Mouse (Mus musculus): ENCODE results near the gene Gal3st2c. TPM values are rescaled to one million over a fixed set of nuclear protein-coding genes. Genes with fewer than 3 reads are reported as not detected.
"Not testable (repeated sequence)": the region's sequence is repeated elsewhere in the genome, so short reads cannot be mapped to it uniquely, and the experiment has no call there.

The Gal3st2c gene
- polyA plus RNA-seq, 1 experiment = 0.23 TPM

DNA sequence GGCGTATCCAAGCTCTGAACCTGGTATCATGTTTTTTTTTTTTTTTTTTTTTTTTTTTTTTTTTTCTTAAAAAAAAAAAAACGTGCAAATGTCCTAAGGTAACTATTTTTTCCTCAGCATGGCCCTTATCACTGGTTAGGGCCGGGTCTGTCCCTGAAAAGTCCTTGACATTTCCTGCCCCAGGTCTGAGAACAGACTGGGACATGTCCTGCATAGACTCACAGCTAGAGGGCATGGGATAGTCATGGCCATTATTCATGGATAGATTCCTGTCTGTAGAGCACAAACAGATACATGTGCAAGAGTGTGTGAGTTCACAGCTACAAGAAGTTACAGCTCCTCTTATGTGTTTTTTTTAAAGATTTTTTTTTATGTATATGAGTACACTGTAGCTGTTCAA, 1.5 kb upstream of the Gal3st2c start:
- H3K27ac ChIP-seq (ENCODE audit: insufficient read depth, low read depth, low read length) = no peak overlapping the region
- TF ChIP-seq POLR2A (IDR thresholded peaks at IDR 0.05; ENCODE audit: low read depth, low read length) (no peak), CTCF (IDR thresholded peaks at IDR 0.05; ENCODE audit: extremely low read depth, insufficient read length, insufficient replicate concordance, low read depth, low read length) (no peak)
- no peaks in the 10 kb centered on the region for H3K27me3 ChIP-seq (ENCODE audit: control insufficient read depth, insufficient read depth, low read length)
- WGBS = 59% methylated on average over 3 of the region's 3 CpGs
- no peaks in the 10 kb centered on the region for H3K36me3 ChIP-seq (ENCODE audit: control insufficient read depth, insufficient read depth, low read length)
- H3K4me1 ChIP-seq (ENCODE audit: control insufficient read depth, insufficient read depth, insufficient read length, low read length) = no peaks in the 10 kb centered on the region
- no peak overlapping the region for H3K4me3 ChIP-seq (ENCODE audit: low read depth, low read length)

DNA sequence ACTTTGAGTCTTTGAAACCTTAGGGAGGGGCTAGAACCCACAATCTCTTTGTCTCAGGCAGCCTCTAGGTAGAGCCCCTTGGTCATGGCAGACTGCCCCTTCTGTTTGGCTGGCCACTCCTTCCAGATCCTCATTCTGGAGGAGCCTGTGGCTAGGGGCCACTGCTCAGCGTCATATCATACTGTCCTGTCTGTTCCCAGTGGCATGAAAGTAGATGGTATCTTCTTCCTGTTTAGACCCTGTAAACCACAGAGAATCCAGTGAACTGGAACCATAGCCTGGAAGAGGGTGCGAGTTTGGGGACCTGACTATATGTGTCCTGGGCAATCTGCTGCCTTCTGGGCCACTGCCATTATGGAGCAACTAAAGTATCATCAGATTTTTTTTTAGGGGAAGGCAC, 759 bp downstream of the Gal3st2c start:
- not testable (repeated sequence) for H3K36me3 ChIP-seq (ENCODE audit: control insufficient read depth, insufficient read depth, low read length); H3K4me1 ChIP-seq (ENCODE audit: control insufficient read depth, insufficient read depth, insufficient read length, low read length); H3K27me3 ChIP-seq (ENCODE audit: control insufficient read depth, insufficient read depth, low read length); H3K27ac ChIP-seq (ENCODE audit: insufficient read depth, low read depth, low read length); H3K4me3 ChIP-seq (ENCODE audit: low read depth, low read length)
- 80% methylated on average over 2 of the region's 2 CpGs for WGBS

DNA sequence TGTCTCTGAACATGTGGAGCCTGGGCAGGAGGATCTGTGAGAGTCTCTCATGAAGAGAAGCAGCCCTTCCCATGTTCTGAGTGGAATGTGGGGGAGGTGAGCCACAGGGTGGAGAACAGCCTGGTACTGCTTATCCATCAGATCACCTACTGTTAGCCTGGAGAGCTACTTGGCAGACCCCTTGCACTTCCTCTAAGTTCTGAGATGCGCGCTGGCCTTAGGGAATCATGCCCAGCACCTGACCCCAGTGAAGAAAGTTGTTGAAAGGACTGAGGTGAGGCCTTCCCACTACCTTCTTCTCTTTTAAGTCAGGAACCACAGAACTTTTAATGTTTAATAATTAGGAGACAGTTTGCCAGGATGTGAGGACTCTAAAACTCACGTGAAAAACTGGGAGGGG, 1.2 kb downstream of the Gal3st2c start:
- H3K4me1 ChIP-seq (ENCODE audit: control insufficient read depth, insufficient read depth, insufficient read length, low read length); H3K27ac ChIP-seq (ENCODE audit: insufficient read depth, low read depth, low read length); H3K27me3 ChIP-seq (ENCODE audit: control insufficient read depth, insufficient read depth, low read length); H3K4me3 ChIP-seq (ENCODE audit: low read depth, low read length); H3K36me3 ChIP-seq (ENCODE audit: control insufficient read depth, insufficient read depth, low read length): not testable (repeated sequence)
- WGBS = 71% methylated on average over 3 of the region's 3 CpGs

DNA sequence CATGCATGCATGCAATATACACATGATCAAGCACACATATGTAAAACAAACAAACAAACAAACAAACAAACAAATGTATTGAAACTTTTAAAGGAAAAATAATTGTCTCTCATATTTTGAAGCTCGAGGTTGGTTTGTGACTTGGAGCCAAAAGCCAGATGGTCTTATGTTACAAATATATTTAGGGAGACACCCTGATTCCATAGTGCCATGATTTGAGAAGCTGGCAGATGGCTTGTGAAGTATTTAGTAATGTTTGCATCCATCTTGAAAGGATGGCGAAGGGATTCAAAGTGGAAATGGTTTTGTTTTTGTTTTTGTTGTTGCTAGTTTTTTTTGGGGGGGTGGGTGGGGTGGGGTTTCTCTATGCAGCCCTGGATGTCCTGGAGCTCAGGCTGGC, 10.7 kb downstream of the Gal3st2c start:
- WGBS = 84% methylated on average over 2 of the region's 2 CpGs
- TF ChIP-seq POLR2A (IDR thresholded peaks at IDR 0.05; ENCODE audit: low read depth, low read length) = no peak
- no peak for TF ChIP-seq CTCF (IDR thresholded peaks at IDR 0.05; ENCODE audit: extremely low read depth, insufficient read length, insufficient replicate concordance, low read depth, low read length)
- H3K4me3 ChIP-seq (ENCODE audit: low read depth, low read length) = no peak overlapping the region
- no peak overlapping the region for H3K27ac ChIP-seq (ENCODE audit: insufficient read depth, low read depth, low read length)
- H3K4me1 ChIP-seq (ENCODE audit: control insufficient read depth, insufficient read depth, insufficient read length, low read length) = peaks cover 2% of the 10 kb centered on the region; the same call in 1 of the 2 replicates
- H3K27me3 ChIP-seq (ENCODE audit: control insufficient read depth, insufficient read depth, low read length) = no peaks in the 10 kb centered on the region
- H3K36me3 ChIP-seq (ENCODE audit: control insufficient read depth, insufficient read depth, low read length) = no peaks in the 10 kb centered on the region

DNA sequence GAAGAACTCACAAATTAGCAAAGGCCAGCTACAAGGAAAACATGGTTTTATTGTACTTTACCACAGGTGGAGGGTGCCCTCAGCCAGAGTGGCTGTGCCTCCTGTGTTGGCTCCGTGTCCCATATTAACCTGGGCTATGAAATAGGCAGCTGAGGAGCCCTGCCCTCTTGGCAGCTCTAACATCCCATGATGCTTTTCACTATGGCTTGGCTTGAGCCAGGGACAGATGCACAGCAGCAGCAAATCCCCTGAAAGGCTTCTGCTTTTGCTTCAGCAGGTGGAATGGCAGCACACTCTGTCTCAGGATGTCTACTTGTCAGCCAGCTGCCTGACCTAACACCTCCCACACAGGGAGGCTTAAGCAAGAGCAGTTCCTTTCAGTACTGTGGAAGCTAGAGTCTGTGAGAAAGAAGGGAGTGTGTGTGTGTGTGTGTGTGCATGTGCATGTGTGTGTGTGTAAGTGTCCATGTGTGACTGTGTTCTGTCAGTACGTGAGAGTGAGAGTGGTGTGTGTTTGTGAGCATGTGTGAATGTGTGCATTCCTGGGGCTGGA, 15.7 kb downstream of the Gal3st2c start:
- WGBS = 33% methylated on average over 2 of the region's 2 CpGs
- H3K36me3 ChIP-seq (ENCODE audit: control insufficient read depth, insufficient read depth, low read length); H3K27ac ChIP-seq (ENCODE audit: insufficient read depth, low read depth, low read length); H3K4me3 ChIP-seq (ENCODE audit: low read depth, low read length); H3K27me3 ChIP-seq (ENCODE audit: control insufficient read depth, insufficient read depth, low read length); H3K4me1 ChIP-seq (ENCODE audit: control insufficient read depth, insufficient read depth, insufficient read length, low read length): not testable (repeated sequence)

DNA sequence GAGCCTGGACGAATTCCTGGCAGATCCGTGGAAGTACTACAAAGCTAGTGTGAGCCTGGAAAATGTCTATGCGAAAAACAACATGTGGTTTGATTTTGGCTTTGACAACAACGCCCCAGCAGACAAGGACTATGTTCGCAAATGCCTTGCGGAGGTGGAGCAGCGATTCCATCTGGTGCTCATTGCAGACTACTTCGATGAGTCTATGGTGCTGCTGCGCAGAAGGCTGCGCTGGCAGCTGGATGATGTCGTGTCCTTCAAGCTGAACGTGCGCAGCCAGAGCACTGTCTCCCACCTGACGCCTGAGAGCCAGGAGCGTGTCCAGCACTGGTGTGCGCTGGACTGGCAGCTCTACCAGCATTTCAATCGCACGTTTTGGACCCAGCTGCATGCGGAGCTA, 18.5 kb downstream of the Gal3st2c start:
- H3K4me3 ChIP-seq (ENCODE audit: low read depth, low read length); H3K27ac ChIP-seq (ENCODE audit: insufficient read depth, low read depth, low read length); H3K4me1 ChIP-seq (ENCODE audit: control insufficient read depth, insufficient read depth, insufficient read length, low read length); H3K27me3 ChIP-seq (ENCODE audit: control insufficient read depth, insufficient read depth, low read length); H3K36me3 ChIP-seq (ENCODE audit: control insufficient read depth, insufficient read depth, low read length): not testable (repeated sequence)
- WGBS = 86% methylated on average over 16 of the region's 19 CpGs

DNA sequence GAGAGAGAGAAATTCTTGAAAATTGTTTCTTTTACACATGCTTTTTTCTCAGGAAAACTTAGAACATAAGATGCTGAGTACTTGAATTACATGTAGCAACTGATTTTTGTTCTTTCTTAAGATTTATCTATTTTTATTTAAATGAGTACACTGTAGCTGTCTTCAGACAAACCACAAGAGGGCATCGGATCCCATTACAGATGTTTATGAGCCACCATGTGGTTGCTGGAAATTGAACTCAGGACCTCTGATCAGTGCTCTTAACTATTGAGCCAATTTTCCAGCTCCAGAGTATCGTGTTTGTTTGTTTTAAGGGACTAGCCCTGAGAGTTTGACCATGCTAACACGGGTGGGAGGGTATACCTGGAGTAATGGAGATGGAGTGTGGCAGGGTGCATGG, 21.3 kb downstream of the Gal3st2c start:
- TF ChIP-seq POLR2A (IDR thresholded peaks at IDR 0.05; ENCODE audit: low read depth, low read length) = no peak
- TF ChIP-seq CTCF (IDR thresholded peaks at IDR 0.05; ENCODE audit: extremely low read depth, insufficient read length, insufficient replicate concordance, low read depth, low read length) = no peak
- no peaks in the 10 kb centered on the region for H3K36me3 ChIP-seq (ENCODE audit: control insufficient read depth, insufficient read depth, low read length)
- 42% methylated on average over 3 of the region's 3 CpGs for WGBS

DNA sequence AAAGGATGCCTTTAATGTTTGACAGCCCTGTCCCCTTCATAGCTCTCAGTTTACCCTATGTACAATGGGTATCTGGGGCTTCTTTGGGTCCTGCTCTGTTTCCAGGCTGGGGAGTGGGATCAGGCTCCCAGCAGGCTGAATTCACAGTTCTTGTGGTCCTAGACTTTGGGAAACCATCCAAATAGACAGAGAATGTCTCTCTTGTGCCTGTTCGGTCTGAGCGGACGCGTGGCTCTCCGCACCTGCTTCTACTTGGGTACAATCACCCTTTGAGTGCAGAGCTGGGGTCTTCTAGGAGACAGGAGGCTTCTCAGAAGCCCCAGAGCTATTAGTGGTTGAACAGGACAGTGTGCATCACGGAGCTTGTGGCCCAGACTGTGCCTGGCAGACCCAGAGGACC, 29.8 kb downstream of the Gal3st2c start, which contains the start of gene Neu4:
Gene Neu4, plus strand, starts transcription at position 301 of the 400 bp plus-strand sequence.
- no peaks in the 10 kb centered on the region for H3K36me3 ChIP-seq (ENCODE audit: control insufficient read depth, insufficient read depth, low read length)
- H3K4me3 ChIP-seq (ENCODE audit: low read depth, low read length) = no peak within 1 kb of the TSS
- 79% methylated on average over 6 of the region's 6 CpGs for WGBS
- H3K27ac ChIP-seq (ENCODE audit: insufficient read depth, low read depth, low read length) = no peak within 1 kb of the TSS
- TF ChIP-seq POLR2A (IDR thresholded peaks at IDR 0.05; ENCODE audit: low read depth, low read length) (no peak), CTCF (IDR thresholded peaks at IDR 0.05; ENCODE audit: extremely low read depth, insufficient read length, insufficient replicate concordance, low read depth, low read length) (no peak)
- H3K4me1 ChIP-seq (ENCODE audit: control insufficient read depth, insufficient read depth, insufficient read length, low read length) = no peaks in the 10 kb centered on the region
- no peaks in the 10 kb centered on the region for H3K27me3 ChIP-seq (ENCODE audit: control insufficient read depth, insufficient read depth, low read length)

More for the DNA sequence above, 21.3 kb downstream of the Gal3st2c start:
- no peaks in the 10 kb centered on the region for H3K4me1 ChIP-seq (ENCODE audit: control insufficient read depth, insufficient read depth, insufficient read length, low read length)
- H3K4me3 ChIP-seq (ENCODE audit: low read depth, low read length) = no peak overlapping the region
- H3K27me3 ChIP-seq (ENCODE audit: control insufficient read depth, insufficient read depth, low read length) = no peaks in the 10 kb centered on the region
- H3K27ac ChIP-seq (ENCODE audit: insufficient read depth, low read depth, low read length) = no peak overlapping the region

Measured in small intestine, adult 2 months (tissue).